ENCODE assay signal across 16 mouse cellular contexts in the genomic region with DNA sequence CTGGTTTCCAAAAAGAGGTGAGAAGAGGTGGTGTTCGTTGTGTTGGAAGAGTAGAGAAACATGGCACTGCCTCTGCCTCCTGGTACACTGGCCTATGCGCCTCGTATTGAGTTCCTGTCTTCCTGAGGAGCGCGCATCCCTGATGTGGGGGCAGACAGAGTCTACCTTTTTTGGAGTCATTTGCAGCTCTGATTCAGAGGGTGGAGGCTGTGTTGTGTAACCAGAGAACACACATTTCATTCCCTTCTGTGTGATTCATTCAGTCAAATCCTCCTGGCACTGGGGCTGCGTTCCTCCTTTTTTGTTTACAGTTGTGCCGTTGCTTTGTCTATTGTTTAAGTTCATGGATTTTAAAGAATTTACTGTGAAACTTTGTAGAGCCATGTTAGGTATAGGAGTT.
A peak's percentile ranks its signal among the peaks of the same experiment; 100 is the strongest.
DNase-seq lines count a peak whose midpoint lies in the region; ATAC-seq lines count a peak whose summit lies in the region.
"Had no signal": no experiment of that assay in that cellular context is flagged by ENCODE, and none has a peak within 500 bp of the region (broad histone marks: within the 10 kb centered on the region; RNA-seq: fewer than 3 reads in every experiment).

No protein-coding gene starts in this region.

- H3K27me3 ChIP-seq in liver, embryonic 11.5 days (replicated peaks; ENCODE audit: control insufficient read depth, insufficient read depth, low read length): no peaks in the 10 kb centered on the region
- H3K27me3 ChIP-seq: embryonic facial prominence, embryonic 15.5 days; intestine, embryonic 15.5 days; liver, embryonic 13.5 days had no signal

- H3K36me3 ChIP-seq in liver, embryonic 11.5 days (ENCODE audit: control insufficient read depth, insufficient read depth, low read length): no peaks in the 10 kb centered on the region
- H3K36me3 ChIP-seq: embryonic facial prominence, embryonic 15.5 days; intestine, embryonic 15.5 days; liver, embryonic 13.5 days had no signal

- no peak overlapping the region for H3K27ac ChIP-seq in liver, embryonic 11.5 days (ENCODE audit: low read depth, low read length)
- H3K27ac ChIP-seq: embryonic facial prominence, embryonic 15.5 days; heart, adult 2 months; intestine, embryonic 15.5 days; liver, embryonic 13.5 days had no signal

- H3K4me1 ChIP-seq in liver, embryonic 11.5 days (replicated peaks; ENCODE audit: control insufficient read depth, insufficient read depth, low read length): no peaks in the 10 kb centered on the region
- H3K4me1 ChIP-seq: embryonic facial prominence, embryonic 15.5 days; intestine, embryonic 15.5 days; liver, embryonic 13.5 days had no signal

- H3K9me3 ChIP-seq in liver, embryonic 11.5 days (ENCODE audit: control insufficient read depth, low read length): no peaks in the 10 kb centered on the region
- H3K9me3 ChIP-seq: embryonic facial prominence, embryonic 15.5 days; intestine, embryonic 15.5 days; liver, embryonic 13.5 days had no signal

- H3K4me3 ChIP-seq in liver, embryonic 11.5 days (ENCODE audit: low read depth, low read length): no peak overlapping the region
- H3K4me3 ChIP-seq: embryonic facial prominence, embryonic 15.5 days; heart, adult 2 months; intestine, embryonic 15.5 days; liver, embryonic 13.5 days had no signal

- intact Hi-C loops in left cerebral cortex, postnatal 14 days (cut with DNase I): no loop called here

- H3K4me2 ChIP-seq in liver, embryonic 11.5 days: no peak overlapping the region
- H3K4me2 ChIP-seq: embryonic facial prominence, embryonic 15.5 days; intestine, embryonic 15.5 days; liver, embryonic 13.5 days had no signal

- H3K9ac ChIP-seq in liver, embryonic 11.5 days (ENCODE audit: low read depth, low read length): no peak overlapping the region
- H3K9ac ChIP-seq: embryonic facial prominence, embryonic 15.5 days; intestine, embryonic 15.5 days; liver, embryonic 13.5 days had no signal

- WGBS in liver, embryonic 11.5 days: 88% methylated on average over 7 of the region's 7 CpGs

- DNase-seq in layer of hippocampus, adult 18-20 months (ENCODE audit: low spot score in 2 of 2): peak; percentile 27 to 72
- DNase-seq in layer of hippocampus, postnatal 10 days (ENCODE audit: low spot score in 2 of 2): no peak
- peak; percentile 87 for DNase-seq in 3T3-L1 (ENCODE audit: low read depth, low spot score)
- DNase-seq in adrenal gland, postnatal 10 days: peak; percentile 22
- DNase-seq in left cerebral cortex, postnatal 14 days (ENCODE audit: low spot score in 2 of 2): peak; percentile 45 to 50
- DNase-seq in embryo, embryonic 11 days: no peak
- no peak for DNase-seq in liver, embryonic 11.5 days (ENCODE audit: low spot score)
- DNase-seq: cerebellum, postnatal 14 days; heart, adult 2 months; heart, postnatal 36 days; liver, embryonic 13.5 days; lung, postnatal 4 days; spleen, adult 18-20 months had no signal

- ATAC-seq in liver, embryonic 11.5 days (replicated peaks; ENCODE audit: low FRiP score): no peak
- ATAC-seq: intestine, embryonic 15.5 days; midbrain, embryonic 16.5 days had no signal

Comparison
In these comparisons a context has a peak if more than half of its experiments do, and no peak if none do; other contexts are left out.
1. DNase-seq: peak in layer of hippocampus, adult 18-20 months (2 of 2), 3T3-L1 (single experiment), adrenal gland, postnatal 10 days (single experiment) and left cerebral cortex, postnatal 14 days (2 of 2); none in layer of hippocampus, postnatal 10 days (0 of 2), embryo, embryonic 11 days (single experiment) and liver, embryonic 11.5 days (single experiment).